Mouse (Mus musculus): ENCODE measurements around the gene Gm20379. TPM values are rescaled to one million over a fixed set of nuclear protein-coding genes. Genes with fewer than 3 reads are reported as not detected.

The Gm20379 gene
- polyA plus RNA-seq, 1 experiment from 2014 or later = 1.1 TPM

DNA sequence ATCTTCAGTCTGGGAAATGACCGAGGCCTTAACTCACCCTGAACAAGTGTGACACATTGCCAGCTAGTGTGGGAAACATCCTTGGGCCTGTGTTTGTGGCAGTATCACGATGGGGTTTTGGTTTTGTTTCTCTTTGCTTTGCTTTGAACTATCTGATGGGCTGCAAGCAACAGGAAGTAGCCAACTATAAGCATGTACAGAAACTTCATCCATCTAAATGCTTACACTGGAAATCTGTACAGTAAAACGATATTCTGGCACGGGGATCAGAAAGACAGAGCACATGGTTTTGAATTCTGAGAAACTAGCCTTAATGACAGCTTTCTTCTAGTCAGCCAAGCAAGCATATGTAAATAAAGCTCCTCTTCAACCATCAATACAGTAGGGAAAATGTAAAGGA, 48.2 kb downstream of the Gm20379 start:
- H3K27ac ChIP-seq (replicated peaks in 1 of 2; ENCODE audit: control insufficient read depth in 1 of 2, insufficient read depth in 1 of 2, low read depth in 2 of 2, low read length in 2 of 2) = peak overlapping the region; percentile 52 to 88; a peak in 2 of 4 replicates

DNA sequence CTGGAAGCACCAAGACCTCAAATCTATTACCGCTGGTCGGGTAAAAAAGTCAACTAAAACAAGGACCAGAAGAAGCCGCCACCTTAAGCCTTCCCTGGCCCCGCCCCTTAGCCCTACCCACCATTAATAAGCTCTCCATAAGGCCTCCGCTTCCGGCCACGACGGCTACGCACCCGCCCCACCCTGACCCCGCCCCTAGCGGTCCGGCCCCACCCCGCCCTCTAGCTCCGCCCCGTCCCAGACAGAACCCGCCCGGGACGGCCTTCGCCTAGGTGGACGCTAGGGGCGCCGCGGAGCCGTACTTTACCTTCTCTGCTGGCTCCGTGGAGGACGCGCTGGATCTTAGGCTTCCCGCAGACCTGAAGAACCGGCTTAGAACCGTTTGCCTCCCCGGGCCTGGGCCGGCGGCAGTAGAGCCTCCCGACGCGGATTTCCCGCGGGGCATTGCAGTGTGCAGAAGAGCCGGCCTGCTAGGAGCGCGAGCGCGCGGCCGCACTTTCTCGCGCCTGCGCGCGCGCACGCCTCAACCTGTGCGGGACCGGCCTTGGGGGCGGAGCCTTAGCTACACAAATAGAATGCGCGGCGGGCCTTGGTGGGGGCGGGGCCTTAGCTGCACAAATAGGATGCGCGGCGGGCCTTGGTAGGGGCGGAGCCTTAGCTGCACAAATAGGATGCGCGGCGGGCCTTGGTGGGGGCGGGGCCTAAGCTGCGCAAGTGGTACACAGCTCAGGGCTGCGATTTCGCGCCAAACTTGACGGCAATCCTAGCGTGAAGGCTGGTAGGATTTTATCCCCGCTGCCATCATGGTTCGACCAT, 48.9 kb downstream of the Gm20379 start, which contains the start of the genes Dhfr and Msh3:
Gene Dhfr, plus strand, starts transcription at position 271 of the 816 bp plus-strand sequence.
Gene Msh3, minus strand, starts transcription at position 548 of the 816 bp plus-strand sequence.
- WGBS = under 1% methylated on average over 75 of the region's 76 CpGs

More for the DNA sequence above, 48.2 kb downstream of the Gm20379 start:
- H3K36me3 ChIP-seq (ENCODE audit: control insufficient read depth, insufficient read depth, low read length) = peaks cover 20% of the 10 kb centered on the region
- H3K27me3 ChIP-seq (ENCODE audit: control insufficient read depth, insufficient read depth, low read length) = no peaks in the 10 kb centered on the region
- ATAC-seq (ENCODE audit: insufficient number of reproducible peaks, insufficient read depth, low FRiP score, low read depth) = no peak
- H3K4me3 ChIP-seq (ENCODE audit: control insufficient read depth in 1 of 2, insufficient read depth in 1 of 2, low read depth in 1 of 2, low read length in 2 of 2) = peak overlapping the region; percentile 63 to 67
- peaks cover 3 to 14% of the 10 kb centered on the region in 2 experiments for H3K4me1 ChIP-seq (ENCODE audit: control insufficient read depth in 2 of 2, insufficient read depth in 2 of 2, low read length in 2 of 2)
- 13% methylated on average over 4 of the region's 4 CpGs for WGBS
- H3K9ac ChIP-seq (ENCODE audit: low read length) = peak overlapping the region; percentile 75
- H3K9me3 ChIP-seq (ENCODE audit: control insufficient read depth, low read length) = no peaks in the 10 kb centered on the region
- peak overlapping the region; percentile 89 for H3K4me2 ChIP-seq (ENCODE audit: low read length)

DNA sequence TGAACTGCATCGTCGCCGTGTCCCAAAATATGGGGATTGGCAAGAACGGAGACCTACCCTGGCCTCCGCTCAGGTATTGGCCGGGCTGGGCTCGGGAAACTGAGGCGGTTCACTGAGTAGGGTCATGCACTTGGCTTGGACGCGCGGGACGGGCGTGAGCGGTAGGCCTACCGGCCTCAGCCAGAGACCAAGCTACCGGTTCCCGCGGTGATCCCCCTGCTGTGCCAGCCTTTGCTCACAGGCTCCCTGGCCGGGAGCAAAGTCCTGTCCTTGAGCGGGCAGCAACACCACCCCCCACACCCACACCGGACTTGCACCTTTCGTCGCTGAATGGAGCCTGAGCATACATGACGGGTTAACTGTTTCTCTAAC, 49.5 kb downstream of the Gm20379 start:
- no peaks in the 10 kb centered on the region for H3K27me3 ChIP-seq (ENCODE audit: control insufficient read depth, insufficient read depth, low read length)
- peak overlapping the region; percentile 76 for H3K9ac ChIP-seq (ENCODE audit: low read length)
- H3K36me3 ChIP-seq (ENCODE audit: control insufficient read depth, insufficient read depth, low read length) = peaks cover 25% of the 10 kb centered on the region
- H3K4me1 ChIP-seq (ENCODE audit: control insufficient read depth in 2 of 2, insufficient read depth in 2 of 2, low read length in 2 of 2) = peaks cover 3 to 14% of the 10 kb centered on the region in 2 experiments
- peak; percentile 4; the same call in 1 of the 2 replicates for ATAC-seq (ENCODE audit: insufficient number of reproducible peaks, insufficient read depth, low FRiP score, low read depth)
- H3K4me3 ChIP-seq (ENCODE audit: control insufficient read depth in 1 of 2, insufficient read depth in 1 of 2, low read depth in 1 of 2, low read length in 2 of 2) = peak overlapping the region; percentile 63 to 76
- H3K4me2 ChIP-seq (ENCODE audit: low read length) = peak overlapping the region; percentile 89
- H3K9me3 ChIP-seq (ENCODE audit: control insufficient read depth, low read length) = no peaks in the 10 kb centered on the region
- 0% methylated on average over 24 of the region's 24 CpGs for WGBS
- H3K27ac ChIP-seq (replicated peaks in 1 of 2; ENCODE audit: control insufficient read depth in 1 of 2, insufficient read depth in 1 of 2, low read depth in 2 of 2, low read length in 2 of 2) = peak overlapping the region; percentile 44 to 49; a peak in 2 of 4 replicates

More for the DNA sequence above, 48.9 kb downstream of the Gm20379 start, which contains the start of the genes Dhfr and Msh3:
- peaks cover 21% of the 10 kb centered on the region for H3K36me3 ChIP-seq (ENCODE audit: control insufficient read depth, insufficient read depth, low read length)
- H3K4me3 ChIP-seq (ENCODE audit: control insufficient read depth in 1 of 2, insufficient read depth in 1 of 2, low read depth in 1 of 2, low read length in 2 of 2) = peak within 1 kb of the TSS; percentile 63 to 76
- H3K4me1 ChIP-seq (ENCODE audit: control insufficient read depth in 2 of 2, insufficient read depth in 2 of 2, low read length in 2 of 2) = peaks cover 3 to 14% of the 10 kb centered on the region in 2 experiments
- no peaks in the 10 kb centered on the region for H3K9me3 ChIP-seq (ENCODE audit: control insufficient read depth, low read length)
- H3K9ac ChIP-seq (ENCODE audit: low read length) = peak within 1 kb of the TSS; percentile 76
- peak; percentile 99 for ATAC-seq (ENCODE audit: insufficient number of reproducible peaks, insufficient read depth, low FRiP score, low read depth)
- H3K27me3 ChIP-seq (ENCODE audit: control insufficient read depth, insufficient read depth, low read length) = no peaks in the 10 kb centered on the region
- peak within 1 kb of the TSS; percentile 88 for H3K27ac ChIP-seq (replicated peaks in 1 of 2; ENCODE audit: control insufficient read depth in 1 of 2, insufficient read depth in 1 of 2, low read depth in 2 of 2, low read length in 2 of 2)
- H3K4me2 ChIP-seq (ENCODE audit: low read length) = peak within 1 kb of the TSS; percentile 89

DNA sequence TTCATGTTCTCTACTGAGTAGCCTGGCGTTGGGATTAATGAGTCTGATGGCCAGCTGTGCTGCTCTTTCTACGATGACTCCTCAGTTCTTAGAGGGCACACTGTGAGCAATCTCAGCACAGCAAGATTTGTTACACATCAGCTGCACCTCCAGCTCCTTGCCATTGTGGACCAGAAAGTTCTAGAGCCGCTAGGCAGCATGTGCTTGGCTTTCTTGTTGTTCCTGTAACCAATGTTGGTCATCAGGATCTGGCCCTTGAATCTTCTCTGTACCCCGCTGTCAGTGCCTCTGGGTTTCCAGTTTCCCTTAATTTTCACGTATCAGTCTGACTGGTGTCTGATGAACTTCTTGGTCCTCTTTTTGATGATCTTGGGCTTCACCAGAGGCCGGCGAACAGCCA, 50.6 kb downstream of the Gm20379 start:
- Histone ChIP-seq H3K9me3 (ENCODE audit: control insufficient read depth, low read length) (no peaks in the 10 kb centered on the region), H3K4me2 (ENCODE audit: low read length) (peak overlapping the region; percentile 89), H3K36me3 (ENCODE audit: control insufficient read depth, insufficient read depth, low read length) (peaks cover 20% of the 10 kb centered on the region), H3K27ac (replicated peaks in 1 of 2; ENCODE audit: control insufficient read depth in 1 of 2, insufficient read depth in 1 of 2, low read depth in 2 of 2, low read length in 2 of 2) (no peak overlapping the region), H3K9ac (ENCODE audit: low read length) (peak overlapping the region; percentile 76), H3K27me3 (ENCODE audit: control insufficient read depth, insufficient read depth, low read length) (no peaks in the 10 kb centered on the region), H3K4me1 (ENCODE audit: control insufficient read depth in 2 of 2, insufficient read depth in 2 of 2, low read length in 2 of 2) (peaks cover 3 to 14% of the 10 kb centered on the region in 2 experiments), H3K4me3 (ENCODE audit: control insufficient read depth in 1 of 2, insufficient read depth in 1 of 2, low read depth in 1 of 2, low read length in 2 of 2) (peak overlapping the region in 1 of 2 experiments; percentile 63; a peak in 3 of 4 replicates)
- no peak for ATAC-seq (ENCODE audit: insufficient number of reproducible peaks, insufficient read depth, low FRiP score, low read depth)
- 81% methylated on average over 7 of the region's 7 CpGs for WGBS

Other genes with a start within 250 kb of the Gm20379 start
- 0.11 and 0.46 TPM in 2 replicates for gene Rasgrf2, start 174.3 kb upstream of the Gm20379 start, polyA plus RNA-seq (2014; fragmentation: Nextera tagmentation; extraction: Ambion mirVana)
- 11.7 and 11.8 TPM in 2 replicates for gene Dhfr, start 48.7 kb downstream of the Gm20379 start, polyA plus RNA-seq (2014; fragmentation: Nextera tagmentation; extraction: Ambion mirVana)
- 17.0 and 17.1 TPM in 2 replicates for gene Msh3, start 49.0 kb downstream of the Gm20379 start, polyA plus RNA-seq (2014; fragmentation: Nextera tagmentation; extraction: Ambion mirVana)
- 0.27 and 0.35 TPM in 2 replicates for gene Ankrd34b, start 119.9 kb downstream of the Gm20379 start, polyA plus RNA-seq (2014; fragmentation: Nextera tagmentation; extraction: Ambion mirVana)
- 0.28 TPM in 1 of 2 replicates, not detected in the other for gene Fam151b, start 178.0 kb downstream of the Gm20379 start, polyA plus RNA-seq (2014; fragmentation: Nextera tagmentation; extraction: Ambion mirVana)
- 10.5 and 10.8 TPM in 2 replicates for gene Zfyve16, start 224.9 kb downstream of the Gm20379 start, polyA plus RNA-seq (2014; fragmentation: Nextera tagmentation; extraction: Ambion mirVana)

All from heart, embryonic 14.5 days (tissue).